Mouse (Mus musculus) myocyte (in vitro differentiated cells): ENCODE results near the gene 2200002J24Rik. TPM values are rescaled to one million over a fixed set of nuclear protein-coding genes. Genes with fewer than 3 reads are reported as not detected.

Experiments
- H3K27me3 ChIP-seq: one replicate; pipeline ENCODE4 v1.6.1; 2011; ENCODE audit not compliant: control insufficient read depth, insufficient read depth, insufficient read length
- H3K36me3 ChIP-seq: one replicate; pipeline ENCODE4 v1.6.1; 2011; ENCODE audit not compliant: control insufficient read depth, insufficient read depth
- H3K4me2 ChIP-seq: one replicate; pipeline ENCODE4 v1.6.1; 2011; ENCODE audit warnings: low read depth, control low read depth
- H3K4me3 ChIP-seq: one replicate; pipeline ENCODE4 v1.5.1; 2011; ENCODE audit warnings: mild to moderate bottlenecking, control low read depth, moderate library complexity
- H3K79me2 ChIP-seq: one replicate; pipeline ENCODE4 v1.6.1; 2011; ENCODE audit not compliant: control insufficient read depth, insufficient read depth
- H3ac ChIP-seq: one replicate; pipeline ENCODE4 v1.6.1; 2011; ENCODE audit not compliant: control insufficient read depth, insufficient read length
- CEBPB ChIP-seq: IDR thresholded peaks from 2 replicates; pipeline ENCODE4 v1.6.1; 2011; ENCODE audit warnings: mild to moderate bottlenecking, moderate library complexity; ENCODE audit not compliant: poor library complexity, insufficient read depth, severe bottlenecking
- E2F4 ChIP-seq: IDR thresholded peaks from one replicate; pipeline ENCODE4 v1.6.1; 2011; ENCODE audit warnings: mild to moderate bottlenecking, control low read depth, moderate library complexity; ENCODE audit not compliant: insufficient read depth
- MAX ChIP-seq: IDR thresholded peaks from one replicate; pipeline ENCODE4 v1.6.1; 2011; ENCODE audit warnings: low read depth, mild to moderate bottlenecking, control low read depth
- MYOD1 ChIP-seq, 3 experiments: IDR thresholded peaks; one replicate each; pipeline ENCODE4 v1.6.1; 2011; ENCODE audit warnings: control low read depth in 2 of 3, low read depth in 2 of 3, mild to moderate bottlenecking in 2 of 3, moderate library complexity in 1 of 3; ENCODE audit not compliant: insufficient read length in 2 of 3, control insufficient read depth in 1 of 3
- MYOG ChIP-seq, 3 experiments: IDR thresholded peaks; one replicate each; pipeline ENCODE4 v1.6.1; 2011; ENCODE audit warnings: control low read depth in 2 of 3, low read depth in 2 of 3, mild to moderate bottlenecking in 2 of 3; ENCODE audit not compliant: insufficient read length in 2 of 3, control insufficient read depth in 1 of 3, insufficient read depth in 1 of 3
- POLR2A ChIP-seq: IDR thresholded peaks from one replicate; pipeline ENCODE4 v1.6.1; 2011; ENCODE audit warnings: low read depth, mild to moderate bottlenecking, control low read depth, moderate library complexity; ENCODE audit not compliant: insufficient read length
- POLR2AphosphoS2 ChIP-seq: IDR thresholded peaks from one replicate; pipeline ENCODE4 v1.6.1; 2011; ENCODE audit warnings: low read depth, control low read depth; ENCODE audit not compliant: insufficient read length
- REST ChIP-seq: IDR thresholded peaks from one replicate; pipeline ENCODE4 v1.6.1; 2011; ENCODE audit warnings: mild to moderate bottlenecking, control low read depth, moderate library complexity; ENCODE audit not compliant: insufficient read depth, insufficient read length
- SRF ChIP-seq: IDR thresholded peaks from one replicate; pipeline ENCODE4 v1.6.1; 2011; ENCODE audit warnings: low read depth; ENCODE audit not compliant: control insufficient read depth, insufficient read length
- TCF12 ChIP-seq: IDR thresholded peaks from one replicate; pipeline ENCODE4 v1.6.1; 2011; ENCODE audit warnings: mild to moderate bottlenecking, control low read depth; ENCODE audit not compliant: poor library complexity, insufficient read depth, severe bottlenecking
- TCF3 ChIP-seq: IDR thresholded peaks from one replicate; pipeline ENCODE4 v1.6.1; 2011; ENCODE audit warnings: low read depth, control low read depth; ENCODE audit not compliant: insufficient read length
- USF1 ChIP-seq: IDR thresholded peaks from one replicate; pipeline ENCODE4 v1.6.1; 2011; ENCODE audit warnings: low read depth, mild to moderate bottlenecking, control low read depth, moderate library complexity
- polyA plus RNA-seq: library from polyadenylated mRNA; unstranded; fragments of >200 nt; fragmentation: generic; extraction: Trizol; gene quantifications from one replicate; pipeline ENCODE4 v1.2.1, GENCODE M21; 2012; ENCODE audit warnings: missing spikeins

2200002J24Rik gene
- polyA plus RNA-seq, 1 experiment = not detected

DNA sequence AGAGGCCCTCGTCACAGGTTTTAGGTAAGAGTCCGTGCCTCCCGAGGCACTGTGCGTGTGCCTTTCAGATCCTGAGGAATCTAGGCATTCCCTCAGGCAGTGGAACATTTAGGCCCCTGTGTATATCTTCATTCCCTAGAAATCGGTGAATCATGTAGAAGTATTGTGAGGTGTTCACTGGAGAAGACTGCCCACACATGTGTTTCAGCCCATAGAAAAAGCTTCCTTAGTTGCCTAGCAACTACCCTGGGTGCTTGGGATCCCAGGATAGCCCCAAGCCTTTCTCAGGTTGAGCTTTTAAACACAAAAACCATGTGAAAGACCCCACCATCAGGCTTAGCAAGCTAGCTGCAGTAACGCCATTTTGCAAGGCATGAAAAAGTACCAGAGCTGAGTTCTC is 10.4 kb upstream of the 2200002J24Rik start:
- Histone ChIP-seq H3K79me2 (no peaks in the 10 kb centered on the region), H3K4me3 (no peak overlapping the region), H3K27me3 (peaks cover 15% of the 10 kb centered on the region), H3K4me2 (no peak overlapping the region), H3K36me3 (no peaks in the 10 kb centered on the region), H3ac (no peak overlapping the region)
- TF ChIP-seq MAX (no peak), TCF12 (no peak), REST (no peak), MYOD1 (IDR thresholded peaks at IDR 0.05; ENCODE audit: control insufficient read depth in 1 of 3, insufficient read length in 2 of 3, low read depth in 2 of 3) (no peak), TCF3 (no peak), MYOG (IDR thresholded peaks at IDR 0.05; ENCODE audit: control insufficient read depth in 1 of 3, insufficient read depth in 1 of 3, insufficient read length in 2 of 3, low read depth in 2 of 3) (no peak), USF1 (no peak), POLR2AphosphoS2 (no peak), POLR2A (no peak), E2F4 (no peak), CEBPB (no peak), SRF (no peak)

DNA sequence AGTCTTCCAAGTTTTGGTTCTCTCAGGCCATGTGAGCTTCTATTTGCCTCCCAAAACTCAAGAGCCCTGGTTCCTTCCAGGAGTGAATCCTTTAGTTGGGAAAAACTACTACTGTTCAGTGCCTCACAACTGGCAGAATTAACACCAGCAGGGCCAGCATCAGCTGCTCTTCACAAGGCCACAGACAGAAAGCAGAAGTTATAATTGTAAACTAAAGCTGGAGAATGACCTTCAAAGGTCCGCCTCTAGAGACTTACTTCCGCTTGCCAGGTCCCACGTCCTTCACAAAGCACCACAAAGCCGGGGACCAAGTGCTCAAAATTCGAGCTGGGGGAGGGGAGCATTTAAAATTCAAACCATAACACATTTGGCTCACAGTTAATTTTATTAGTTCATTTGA is 625 bp upstream of the 2200002J24Rik start:
- H3K27me3 ChIP-seq = peaks cover 10% of the 10 kb centered on the region
- H3ac ChIP-seq = no peak overlapping the region
- no peaks in the 10 kb centered on the region for H3K79me2 ChIP-seq
- no peaks in the 10 kb centered on the region for H3K36me3 ChIP-seq
- H3K4me3 ChIP-seq = no peak overlapping the region
- no peak for TF ChIP-seq TCF12
- no peak for TF ChIP-seq E2F4
- no peak for TF ChIP-seq REST
- H3K4me2 ChIP-seq = no peak overlapping the region

DNA sequence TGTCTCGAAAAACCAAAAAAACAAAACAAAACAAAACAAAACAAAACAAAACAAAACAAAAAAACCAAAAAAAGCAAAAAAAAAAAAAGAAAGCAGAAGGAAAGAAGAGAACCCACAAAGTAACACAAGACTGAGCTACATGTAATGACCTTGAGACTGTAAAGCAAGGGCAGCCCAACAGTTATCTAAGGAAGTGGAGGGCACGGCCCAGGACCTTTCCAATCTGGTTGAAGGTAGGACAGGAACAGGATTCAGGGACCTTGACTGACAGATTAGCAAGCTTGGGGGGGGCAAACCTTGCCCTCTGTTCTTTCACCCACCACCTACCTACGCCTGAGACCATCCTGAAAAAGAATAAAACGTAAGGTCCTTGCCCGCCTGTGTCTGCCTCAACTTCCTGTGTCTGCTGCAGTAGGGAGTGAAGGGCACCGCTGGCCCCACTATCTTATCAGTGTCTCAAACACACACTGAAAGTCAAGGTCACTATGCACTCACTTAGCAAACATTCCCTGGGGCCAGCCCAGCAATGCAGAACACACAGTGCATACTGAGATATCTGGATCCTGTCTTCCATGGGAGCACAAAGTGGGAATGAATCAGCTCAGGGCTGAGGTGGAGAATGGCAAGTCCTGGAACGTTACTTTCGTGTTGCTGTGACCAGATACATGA is 7.6 kb downstream of the 2200002J24Rik start:
- no peak overlapping the region for H3K4me3 ChIP-seq
- peaks cover 32% of the 10 kb centered on the region for H3K27me3 ChIP-seq
- no peaks in the 10 kb centered on the region for H3K36me3 ChIP-seq
- no peak overlapping the region for H3K4me2 ChIP-seq
- H3K79me2 ChIP-seq = no peaks in the 10 kb centered on the region
- H3ac ChIP-seq = no peak overlapping the region
- TF ChIP-seq MYOD1 (IDR thresholded peaks at IDR 0.05; ENCODE audit: control insufficient read depth in 1 of 3, insufficient read length in 2 of 3, low read depth in 2 of 3) = no peak
- TF ChIP-seq E2F4 = no peak
- TF ChIP-seq MAX = no peak
- no peak for TF ChIP-seq TCF12
- TF ChIP-seq USF1 = no peak
- TF ChIP-seq TCF3 = no peak

DNA sequence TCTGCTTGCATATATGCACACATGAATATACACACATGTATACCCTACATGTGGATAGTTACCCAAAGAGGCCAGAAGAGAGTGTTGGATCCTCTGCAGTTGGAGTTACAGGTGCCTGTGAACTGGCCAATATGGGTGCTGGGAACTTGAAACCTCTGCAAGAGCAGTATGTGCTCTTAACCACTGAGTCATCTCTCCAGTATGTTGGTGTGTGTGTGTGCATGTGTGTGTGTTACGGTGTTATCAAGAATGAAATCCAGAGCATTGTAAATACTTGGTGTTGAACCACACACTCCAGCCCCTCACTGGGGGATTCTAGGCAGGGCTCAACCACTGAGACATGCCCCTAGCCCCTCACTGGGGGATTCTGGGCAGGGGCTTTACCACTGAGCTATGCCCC is 8.7 kb downstream of the 2200002J24Rik start:
- no peaks in the 10 kb centered on the region for H3K79me2 ChIP-seq
- H3K27me3 ChIP-seq = peaks cover 43% of the 10 kb centered on the region
- no peak overlapping the region for H3K4me3 ChIP-seq
- no peaks in the 10 kb centered on the region for H3K36me3 ChIP-seq
- TF ChIP-seq MYOD1 (IDR thresholded peaks at IDR 0.05; ENCODE audit: control insufficient read depth in 1 of 3, insufficient read length in 2 of 3, low read depth in 2 of 3) = no peak
- TF ChIP-seq MAX = no peak
- no peak for TF ChIP-seq E2F4
- no peak for TF ChIP-seq MYOG (IDR thresholded peaks at IDR 0.05; ENCODE audit: control insufficient read depth in 1 of 3, insufficient read depth in 1 of 3, insufficient read length in 2 of 3, low read depth in 2 of 3)
- TF ChIP-seq REST = no peak
- TF ChIP-seq TCF3 = no peak
- no peak overlapping the region for H3ac ChIP-seq
- H3K4me2 ChIP-seq = no peak overlapping the region

DNA sequence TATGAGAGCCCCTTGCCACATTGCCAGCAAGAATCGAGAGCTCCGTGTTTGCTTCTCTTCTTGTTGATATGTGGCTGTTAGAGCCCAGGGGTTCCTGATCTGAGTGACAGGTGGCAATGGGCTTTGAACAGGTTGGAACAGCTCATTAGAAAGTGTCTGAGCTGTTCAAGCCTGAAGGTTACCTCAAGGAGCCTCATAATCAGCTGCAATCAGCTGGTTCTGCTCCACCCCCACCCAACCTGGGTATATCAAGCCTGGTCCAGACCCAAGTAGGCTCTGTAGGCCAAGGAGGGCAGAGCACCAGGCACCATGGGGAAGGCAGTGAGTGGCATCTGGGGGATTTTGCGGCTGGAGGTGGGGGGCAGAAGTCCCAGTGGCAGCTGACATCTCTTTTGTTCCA is 13.2 kb downstream of the 2200002J24Rik start, which contains the start of gene Atp4a:
TSS of gene Atp4a (plus strand) at position 268 of the 400 bp plus-strand sequence.
- H3K36me3 ChIP-seq = no peaks in the 10 kb centered on the region
- TF ChIP-seq USF1 = no peak
- no peak for TF ChIP-seq TCF3
- no peak for TF ChIP-seq REST
- no peak for TF ChIP-seq MYOG (IDR thresholded peaks at IDR 0.05; ENCODE audit: control insufficient read depth in 1 of 3, insufficient read depth in 1 of 3, insufficient read length in 2 of 3, low read depth in 2 of 3)
- TF ChIP-seq POLR2A = no peak

More for the DNA sequence above, 13.2 kb downstream of the 2200002J24Rik start, which contains the start of gene Atp4a:
- Histone ChIP-seq H3K79me2 (no peaks in the 10 kb centered on the region), H3K4me2 (no peak within 1 kb of the TSS), H3ac (no peak within 1 kb of the TSS), H3K27me3 (peaks cover 65% of the 10 kb centered on the region), H3K4me3 (no peak within 1 kb of the TSS)
